Mouse (Mus musculus) stomach, postnatal 0 days (tissue): ENCODE results near the gene Tmem30c. TPM values are rescaled to one million over a fixed set of nuclear protein-coding genes. Genes with fewer than 3 reads are reported as not detected.

Source experiments
- ATAC-seq: fragments of 200-750 bp; cut with Nextera tagmentation; 2 replicates; pipeline ENCODE4 v1.8.0; 2017; ENCODE audit not compliant: low FRiP score, low TSS enrichment
- DNase-seq: peaks from one replicate; pipeline ENCODE4 v3.0.0-alpha.2; 2016; ENCODE audit warnings: low spot score
- H3K27ac ChIP-seq: fragments of 300-500 bp; sonication (generic); replicated peaks from 2 replicates; pipeline ENCODE4 v1.5.1; 2014; ENCODE audit warnings: mild to moderate bottlenecking, control low read depth
- H3K27me3 ChIP-seq: fragments of 300-500 bp; sonication (generic); 2 replicates; pipeline ENCODE4 v1.6.1; 2014; ENCODE audit warnings: low read length; ENCODE audit not compliant: control insufficient read depth, insufficient read depth
- H3K36me3 ChIP-seq: fragments of 300-500 bp; sonication (generic); 2 replicates; pipeline ENCODE4 v1.6.1; 2014; ENCODE audit warnings: low read length, mixed read lengths; ENCODE audit not compliant: control insufficient read depth, insufficient read depth
- H3K4me1 ChIP-seq: fragments of 300-500 bp; sonication (generic); replicated peaks from 2 replicates; pipeline ENCODE4 v1.6.1; 2014; ENCODE audit warnings: antibody characterized with exemption; ENCODE audit not compliant: control insufficient read depth, insufficient read depth
- H3K4me2 ChIP-seq: fragments of 300-500 bp; sonication (generic); replicated peaks from 2 replicates; pipeline ENCODE4 v1.6.1; 2014; ENCODE audit warnings: low read depth, mild to moderate bottlenecking, control low read depth, moderate library complexity
- H3K4me3 ChIP-seq: fragments of 300-500 bp; sonication (generic); 2 replicates; pipeline ENCODE4 v1.5.1; 2014; ENCODE audit warnings: low read depth, low read length, control low read depth
- H3K9ac ChIP-seq: fragments of 300-500 bp; sonication (generic); 2 replicates; pipeline ENCODE4 v1.6.1; 2014; ENCODE audit warnings: mild to moderate bottlenecking, low read length, control low read depth, mixed read lengths
- H3K9me3 ChIP-seq: fragments of 300-500 bp; sonication (generic); 2 replicates; pipeline ENCODE4 v1.6.1; 2016; ENCODE audit warnings: low read length; ENCODE audit not compliant: control insufficient read depth
- CTCF ChIP-seq: IDR thresholded peaks from 2 replicates; pipeline ENCODE4 v1.5.1; 2016; ENCODE audit warnings: antibody characterized with exemption, low read depth, mild to moderate bottlenecking, moderate library complexity
- EP300 ChIP-seq: optimal IDR thresholded peaks from 2 replicates; pipeline ENCODE3; 2016; ENCODE audit warnings: antibody characterized with exemption
- WGBS: fragments of 180-500 bp; shearing (Covaris S2); extraction: QIAGEN DNeasy Blood & Tissue Kit; methylation state at CpG from one replicate; pipeline ENCODE4 v1.1.7; 2014; 5-methylcytosine and 5-hydroxymethylcytosine counted together
- polyA plus RNA-seq: library from polyadenylated mRNA; unstranded; fragments of >200 nt; fragmentation: Nextera tagmentation; extraction: Ambion mirVana; gene quantifications from 2 replicates; pipeline ENCODE4 v1.2.1, GENCODE M21; 2015

Tmem30c gene
- polyA plus RNA-seq, 1 experiment from 2014 or later = not detected

GRCm38 (mm10) chr16:57268058-57268841, 24.4 kb downstream of the Tmem30c start:
- no peaks in the 10 kb centered on the region for H3K4me1 ChIP-seq
- ATAC-seq (no peak), DNase-seq (no peak)
- H3K27ac ChIP-seq = no peak overlapping the region; the same call in 1 of the 2 replicates
- no peak for TF ChIP-seq CTCF
- no peak for TF ChIP-seq EP300
- no peak overlapping the region for H3K4me2 ChIP-seq
- 72% methylated on average over 14 of the region's 14 CpGs for WGBS
- no peak overlapping the region for H3K9ac ChIP-seq
- no peaks in the 10 kb centered on the region for H3K27me3 ChIP-seq
- H3K36me3 ChIP-seq = no peaks in the 10 kb centered on the region
- H3K4me3 ChIP-seq = no peak overlapping the region
- H3K9me3 ChIP-seq = no peaks in the 10 kb centered on the region

GRCm38 (mm10) chr16:57267068-57267467, 25.6 kb downstream of the Tmem30c start:
- no peaks in the 10 kb centered on the region for H3K36me3 ChIP-seq
- H3K9ac ChIP-seq = no peak overlapping the region
- TF ChIP-seq CTCF (no peak), EP300 (no peak)
- ATAC-seq = peak; percentile 60; the same call in 1 of the 2 replicates
- H3K27ac ChIP-seq = no peak overlapping the region
- no peaks in the 10 kb centered on the region for H3K4me1 ChIP-seq
- no peak overlapping the region for H3K4me2 ChIP-seq
- H3K27me3 ChIP-seq = no peaks in the 10 kb centered on the region
- H3K4me3 ChIP-seq = no peak overlapping the region
- WGBS = 4% methylated on average over 1 of the region's 1 CpGs
- no peaks in the 10 kb centered on the region for H3K9me3 ChIP-seq
- no peak for DNase-seq

GRCm38 (mm10) chr16:57260152-57260551, 32.5 kb downstream of the Tmem30c start:
- no peaks in the 10 kb centered on the region for H3K36me3 ChIP-seq
- H3K9me3 ChIP-seq = no peaks in the 10 kb centered on the region
- no peak overlapping the region; the same call in 1 of the 2 replicates for H3K27ac ChIP-seq
- no peak for ATAC-seq
- TF ChIP-seq EP300 (no peak), CTCF (no peak)
- H3K4me2 ChIP-seq = no peak overlapping the region
- H3K27me3 ChIP-seq = no peaks in the 10 kb centered on the region
- H3K4me1 ChIP-seq = no peaks in the 10 kb centered on the region
- no peak overlapping the region for H3K4me3 ChIP-seq
- no peak for DNase-seq
- 65% methylated on average over 10 of the region's 10 CpGs for WGBS
- H3K9ac ChIP-seq = no peak overlapping the region

- no peaks in the 10 kb centered on the region for H3K9me3 ChIP-seq
- DNase-seq (no peak), ATAC-seq (no peak)
- H3K4me3 ChIP-seq = no peak overlapping the region
- no peak overlapping the region for H3K4me2 ChIP-seq
- H3K27ac ChIP-seq = no peak overlapping the region
- TF ChIP-seq CTCF = no peak
- no peak for TF ChIP-seq EP300
- H3K36me3 ChIP-seq = no peaks in the 10 kb centered on the region
- H3K4me1 ChIP-seq = no peaks in the 10 kb centered on the region
- no peak overlapping the region for H3K9ac ChIP-seq
- WGBS = 79% methylated on average over 13 of the region's 13 CpGs
- H3K27me3 ChIP-seq = no peaks in the 10 kb centered on the region
Measured at GRCm38 (mm10) chr16:57259356-57260083, 33.1 kb downstream of the Tmem30c start.

- Histone ChIP-seq H3K4me1 (no peaks in the 10 kb centered on the region), H3K9me3 (no peaks in the 10 kb centered on the region), H3K4me2 (no peak overlapping the region), H3K27ac (peak overlapping the region; percentile 72; the same call in 1 of the 2 replicates), H3K9ac (no peak overlapping the region), H3K36me3 (no peaks in the 10 kb centered on the region), H3K27me3 (no peaks in the 10 kb centered on the region), H3K4me3 (no peak overlapping the region)
- peak; percentile 59; the same call in 1 of the 2 replicates for ATAC-seq
- TF ChIP-seq EP300 (no peak), CTCF (no peak)
- DNase-seq = no peak
- WGBS = 24% methylated on average over 7 of the region's 7 CpGs
Measured at GRCm38 (mm10) chr16:57251589-57252421, 40.9 kb downstream of the Tmem30c start.
